Mouse (Mus musculus): Measurements from ENCODE around the gene Fgfr2. TPM values are rescaled to one million over a fixed set of nuclear protein-coding genes. Genes with fewer than 3 reads are reported as not detected.

Gene Fgfr2
- polyA plus RNA-seq, 1 experiment from 2014 or later: 33.9 TPM

- Histone ChIP-seq H3K27ac (peak overlapping the region; percentile 31; the same call in 1 of the 2 replicates), H3K4me1 (replicated peaks) (peaks cover 80% of the 10 kb centered on the region), H3K4me2 (no peak overlapping the region), H3K9me3 (no peaks in the 10 kb centered on the region), H3K27me3 (no peaks in the 10 kb centered on the region), H3K9ac (no peak overlapping the region), H3K4me3 (no peak overlapping the region), H3K36me3 (no peaks in the 10 kb centered on the region)
- WGBS: 76% methylated on average over 3 of the region's 3 CpGs
- no peak for ATAC-seq (ENCODE audit: low FRiP score)
Measured at GRCm38 (mm10) chr7:132282161-132282560, 841.0 kb downstream of the Fgfr2 start.

DNA sequence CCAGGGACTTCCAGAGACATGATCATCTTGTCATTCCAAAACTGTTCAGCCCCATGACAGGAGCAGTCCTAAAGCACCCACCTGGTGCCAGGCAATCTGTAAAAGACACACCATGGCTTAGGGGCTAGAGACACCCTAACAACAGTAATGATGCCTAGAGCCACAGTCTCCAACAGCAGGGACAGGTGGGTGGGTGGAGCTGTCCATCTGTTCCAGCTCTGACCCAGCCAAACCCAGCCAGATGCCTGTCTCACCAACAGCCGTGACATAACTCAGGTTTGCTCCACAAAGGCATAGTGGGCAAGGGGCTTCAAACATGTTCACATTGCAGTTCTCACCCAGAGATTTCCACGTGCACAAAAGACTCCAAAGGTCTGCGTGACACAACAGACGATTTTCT lies 841.4 kb downstream of the Fgfr2 start:
- H3K27ac ChIP-seq: peak overlapping the region; percentile 31
- H3K4me1 ChIP-seq (replicated peaks): peaks cover 79% of the 10 kb centered on the region
- 43% methylated on average over 4 of the region's 4 CpGs for WGBS
- H3K27me3 ChIP-seq: no peaks in the 10 kb centered on the region
- H3K36me3 ChIP-seq: no peaks in the 10 kb centered on the region
- no peak overlapping the region for H3K4me2 ChIP-seq
- H3K9ac ChIP-seq: no peak overlapping the region
- H3K9me3 ChIP-seq: no peaks in the 10 kb centered on the region
- H3K4me3 ChIP-seq: no peak overlapping the region
- ATAC-seq (ENCODE audit: low FRiP score): no peak

GRCm38 (mm10) chr7:132278658-132279057 lies 844.5 kb downstream of the Fgfr2 start:
- Histone ChIP-seq H3K27me3 (no peaks in the 10 kb centered on the region), H3K27ac (no peak overlapping the region), H3K36me3 (no peaks in the 10 kb centered on the region), H3K4me3 (no peak overlapping the region), H3K9me3 (no peaks in the 10 kb centered on the region), H3K4me1 (replicated peaks) (peaks cover 61% of the 10 kb centered on the region), H3K9ac (no peak overlapping the region), H3K4me2 (no peak overlapping the region)
- WGBS: 87% methylated on average over 3 of the region's 3 CpGs
- ATAC-seq (ENCODE audit: low FRiP score): no peak

GRCm38 (mm10) chr7:132276287-132276686 lies 846.9 kb downstream of the Fgfr2 start:
- Histone ChIP-seq H3K4me2 (no peak overlapping the region), H3K4me3 (no peak overlapping the region), H3K9me3 (no peaks in the 10 kb centered on the region), H3K27ac (peak overlapping the region; percentile 35), H3K4me1 (replicated peaks) (peaks cover 39% of the 10 kb centered on the region), H3K9ac (no peak overlapping the region), H3K27me3 (no peaks in the 10 kb centered on the region), H3K36me3 (no peaks in the 10 kb centered on the region)
- 70% methylated on average over 5 of the region's 5 CpGs for WGBS
- ATAC-seq (ENCODE audit: low FRiP score): no peak

DNA sequence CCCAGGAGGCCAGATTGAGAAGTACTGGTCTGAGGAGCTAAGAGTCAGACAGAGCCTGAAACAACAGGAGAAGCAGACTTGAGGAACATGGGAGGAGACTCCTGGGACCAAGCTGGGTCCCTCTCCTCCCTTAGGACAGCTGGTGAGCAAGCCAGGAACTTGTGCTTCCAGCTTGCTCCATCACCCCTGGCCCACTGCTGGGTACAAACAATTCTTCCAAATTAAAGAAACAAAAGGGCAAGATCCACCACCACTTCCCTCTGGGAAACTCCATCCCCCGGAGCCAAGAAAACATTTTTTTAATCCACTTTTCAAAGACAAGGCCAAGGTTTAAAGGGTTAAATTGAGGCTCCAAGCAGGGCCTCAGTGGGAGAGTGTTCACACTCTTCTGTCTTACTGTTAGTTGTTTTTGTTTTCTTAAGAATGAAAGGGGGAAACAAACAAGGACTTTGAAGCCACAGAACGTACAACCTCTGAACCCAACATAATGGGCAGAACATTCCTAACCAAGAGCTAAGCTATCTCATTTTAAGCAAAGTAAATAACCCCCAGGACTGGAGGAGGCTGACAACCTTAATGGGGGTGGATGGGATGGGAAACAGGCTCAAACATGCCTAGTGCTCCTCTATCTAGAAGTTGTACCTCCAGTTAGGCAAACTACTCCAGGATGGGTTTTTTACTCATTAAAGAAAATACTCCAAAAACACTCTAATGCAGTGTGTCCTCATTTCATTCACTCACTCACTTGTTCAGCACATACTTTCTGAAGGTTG lies 849.2 kb downstream of the Fgfr2 start:
- 56% methylated on average over 2 of the region's 2 CpGs for WGBS
- peaks cover 10% of the 10 kb centered on the region for H3K36me3 ChIP-seq
- H3K9ac ChIP-seq: no peak overlapping the region
- peaks cover 30% of the 10 kb centered on the region for H3K4me1 ChIP-seq (replicated peaks)
- H3K4me3 ChIP-seq: no peak overlapping the region
- no peak overlapping the region for H3K4me2 ChIP-seq
- no peaks in the 10 kb centered on the region for H3K9me3 ChIP-seq
- no peak overlapping the region for H3K27ac ChIP-seq
- no peak for ATAC-seq (ENCODE audit: low FRiP score)
- H3K27me3 ChIP-seq: no peaks in the 10 kb centered on the region

- Histone ChIP-seq H3K27ac (no peak overlapping the region), H3K9me3 (no peaks in the 10 kb centered on the region), H3K36me3 (peaks cover 18% of the 10 kb centered on the region), H3K27me3 (no peaks in the 10 kb centered on the region), H3K9ac (no peak overlapping the region), H3K4me1 (replicated peaks) (peaks cover 20% of the 10 kb centered on the region), H3K4me3 (no peak overlapping the region), H3K4me2 (no peak overlapping the region)
- WGBS: 96% methylated on average over 5 of the region's 5 CpGs
- ATAC-seq (ENCODE audit: low FRiP score): no peak
Measured at GRCm38 (mm10) chr7:132272984-132273383, 850.2 kb downstream of the Fgfr2 start.

GRCm38 (mm10) chr7:132270364-132270763 lies 852.8 kb downstream of the Fgfr2 start:
- Histone ChIP-seq H3K4me3 (no peak overlapping the region), H3K9me3 (no peaks in the 10 kb centered on the region), H3K36me3 (peaks cover 25% of the 10 kb centered on the region), H3K9ac (no peak overlapping the region), H3K27ac (no peak overlapping the region), H3K4me1 (replicated peaks) (peaks cover 20% of the 10 kb centered on the region), H3K4me2 (no peak overlapping the region), H3K27me3 (no peaks in the 10 kb centered on the region)
- WGBS: 88% methylated on average over 8 of the region's 8 CpGs
- no peak for ATAC-seq (ENCODE audit: low FRiP score)

DNA sequence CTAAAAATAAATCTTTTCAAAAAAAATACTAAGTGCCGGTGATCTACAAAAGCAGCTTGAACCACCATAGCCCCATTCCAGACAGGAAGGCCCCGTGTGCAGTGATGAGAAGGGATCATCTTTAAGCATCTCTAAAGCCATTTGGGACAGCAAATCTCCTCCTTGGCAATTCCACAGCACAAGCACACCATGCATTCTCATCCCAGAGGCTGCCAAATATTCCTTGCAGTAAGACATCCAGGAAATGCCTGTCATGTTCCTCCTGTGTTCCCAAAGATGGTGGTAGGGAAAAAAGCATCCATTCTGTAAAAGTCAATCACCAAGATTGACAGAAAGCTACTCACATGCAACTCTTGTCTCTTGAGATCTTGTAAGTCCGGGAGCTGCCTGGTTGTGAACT lies 853.5 kb downstream of the Fgfr2 start:
- Histone ChIP-seq H3K27ac (no peak overlapping the region), H3K4me3 (no peak overlapping the region), H3K4me1 (replicated peaks) (peaks cover 24% of the 10 kb centered on the region), H3K4me2 (no peak overlapping the region), H3K27me3 (no peaks in the 10 kb centered on the region), H3K36me3 (peaks cover 25% of the 10 kb centered on the region), H3K9me3 (no peaks in the 10 kb centered on the region), H3K9ac (no peak overlapping the region)
- ATAC-seq (ENCODE audit: low FRiP score): no peak
- 82% methylated on average over 3 of the region's 3 CpGs for WGBS

DNA sequence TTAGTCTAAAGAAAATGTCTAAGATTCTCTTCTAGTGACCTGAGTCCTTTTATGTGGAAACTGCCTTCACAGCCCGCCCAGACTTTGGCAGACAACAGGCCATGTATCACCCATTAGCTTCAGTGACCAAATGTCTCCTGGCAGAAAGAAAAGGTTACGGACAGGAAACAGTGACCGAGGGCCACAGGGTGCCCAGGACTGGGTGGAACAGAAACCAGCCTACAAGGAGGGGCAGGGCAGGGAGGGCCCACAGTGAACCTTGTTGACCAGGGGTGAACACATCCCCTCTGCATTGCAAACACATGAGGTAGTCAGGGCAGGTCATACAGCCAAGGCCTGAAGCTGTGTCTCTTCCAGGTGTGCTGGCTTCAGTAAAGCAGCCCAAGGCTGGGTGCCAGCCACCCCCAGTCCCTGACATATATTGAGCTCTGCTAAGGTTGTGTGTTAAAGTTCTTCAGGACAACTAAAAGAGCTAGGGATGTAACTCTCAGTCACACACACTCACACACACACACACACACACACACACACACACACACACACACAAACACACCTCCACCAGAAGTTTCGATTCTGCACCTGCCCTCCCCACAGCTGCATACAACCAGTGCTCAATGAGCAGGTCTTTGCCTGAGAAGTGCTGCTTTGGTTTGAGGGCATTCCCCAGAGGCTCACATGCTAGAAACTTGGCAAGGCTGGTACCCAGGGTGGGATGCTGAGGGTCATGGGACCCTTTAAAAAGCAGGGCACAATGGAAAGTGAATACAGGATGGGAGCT lies 855.2 kb downstream of the Fgfr2 start:
- Histone ChIP-seq H3K9me3 (no peaks in the 10 kb centered on the region), H3K27ac (no peak overlapping the region), H3K36me3 (peaks cover 25% of the 10 kb centered on the region), H3K4me1 (replicated peaks) (peaks cover 41% of the 10 kb centered on the region), H3K27me3 (no peaks in the 10 kb centered on the region), H3K4me2 (no peak overlapping the region), H3K4me3 (no peak overlapping the region), H3K9ac (no peak overlapping the region)
- WGBS: 85% methylated on average over 4 of the region's 4 CpGs
- ATAC-seq (ENCODE audit: low FRiP score): no peak

GRCm38 (mm10) chr7:132264763-132265162 lies 858.4 kb downstream of the Fgfr2 start:
- H3K9me3 ChIP-seq: no peaks in the 10 kb centered on the region
- peaks cover 56% of the 10 kb centered on the region for H3K4me1 ChIP-seq (replicated peaks)

GRCm38 (mm10) chr7:132263186-132263585 lies 860.0 kb downstream of the Fgfr2 start:
- no peak overlapping the region for H3K4me3 ChIP-seq
- peak overlapping the region; percentile 80 for H3K27ac ChIP-seq
- no peak overlapping the region for H3K9ac ChIP-seq
- H3K4me2 ChIP-seq: no peak overlapping the region
- H3K27me3 ChIP-seq: no peaks in the 10 kb centered on the region
- H3K9me3 ChIP-seq: no peaks in the 10 kb centered on the region
- ATAC-seq (ENCODE audit: low FRiP score): peak; percentile 59; the same call in 1 of the 2 replicates
- H3K4me1 ChIP-seq (replicated peaks): peaks cover 72% of the 10 kb centered on the region
- WGBS: 15% methylated on average over 6 of the region's 6 CpGs
- peaks cover 20% of the 10 kb centered on the region for H3K36me3 ChIP-seq

More at GRCm38 (mm10) chr7:132264763-132265162, 858.4 kb downstream of the Fgfr2 start:
- Histone ChIP-seq H3K4me3 (no peak overlapping the region), H3K27ac (peak overlapping the region; percentile 80), H3K36me3 (peaks cover 31% of the 10 kb centered on the region), H3K9ac (no peak overlapping the region), H3K4me2 (no peak overlapping the region), H3K27me3 (no peaks in the 10 kb centered on the region)
- no peak for ATAC-seq (ENCODE audit: low FRiP score)
- 49% methylated on average over 3 of the region's 3 CpGs for WGBS

- Histone ChIP-seq H3K4me1 (replicated peaks) (peaks cover 75% of the 10 kb centered on the region), H3K9me3 (no peaks in the 10 kb centered on the region), H3K4me3 (no peak overlapping the region), H3K27me3 (no peaks in the 10 kb centered on the region), H3K4me2 (no peak overlapping the region), H3K27ac (peak overlapping the region; percentile 80), H3K9ac (no peak overlapping the region), H3K36me3 (peaks cover 20% of the 10 kb centered on the region)
- WGBS: 10% methylated on average over 6 of the region's 6 CpGs
- peak; percentile 66; the same call in 1 of the 2 replicates for ATAC-seq (ENCODE audit: low FRiP score)
Measured at GRCm38 (mm10) chr7:132262696-132263095, 860.5 kb downstream of the Fgfr2 start.
